Mouse (Mus musculus): Measurements from ENCODE around the gene Mapk7.

Mapk7 gene

DNA sequence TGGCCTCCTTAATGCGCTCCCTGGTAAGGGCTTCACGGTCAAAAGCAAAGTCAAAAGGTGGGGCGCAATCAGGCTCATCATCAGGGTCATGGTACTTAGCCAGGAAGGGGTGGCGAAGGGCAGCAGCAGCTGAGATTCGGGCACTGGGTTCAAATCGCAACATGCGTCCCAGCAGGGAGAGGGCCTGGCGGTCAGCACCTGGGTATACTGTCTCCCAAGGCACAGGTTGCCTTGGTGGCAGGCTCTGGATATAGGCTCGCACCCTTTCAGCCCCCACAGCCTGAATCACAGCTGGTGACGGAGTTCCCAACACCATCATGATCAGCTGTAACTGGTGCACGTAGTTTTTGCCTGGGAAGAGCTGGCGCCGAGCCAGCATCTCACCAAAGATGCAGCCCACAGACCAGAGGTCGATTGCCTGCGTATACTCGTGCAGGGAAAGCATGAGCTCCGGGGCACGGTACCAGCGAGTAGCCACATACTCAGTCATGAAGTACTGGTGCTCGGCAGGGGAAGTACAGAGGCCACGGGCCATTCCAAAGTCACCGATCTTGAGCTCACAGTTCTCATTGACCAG is 3.2 kb downstream of the Mapk7 start:
- no peak for DNase-seq (ENCODE audit: low spot score in 2 of 2)

GRCm38 (mm10) chr11:61489874-61490273 is 4.3 kb downstream of the Mapk7 start:
- DNase-seq (ENCODE audit: low spot score in 2 of 2), result no peak

DNA sequence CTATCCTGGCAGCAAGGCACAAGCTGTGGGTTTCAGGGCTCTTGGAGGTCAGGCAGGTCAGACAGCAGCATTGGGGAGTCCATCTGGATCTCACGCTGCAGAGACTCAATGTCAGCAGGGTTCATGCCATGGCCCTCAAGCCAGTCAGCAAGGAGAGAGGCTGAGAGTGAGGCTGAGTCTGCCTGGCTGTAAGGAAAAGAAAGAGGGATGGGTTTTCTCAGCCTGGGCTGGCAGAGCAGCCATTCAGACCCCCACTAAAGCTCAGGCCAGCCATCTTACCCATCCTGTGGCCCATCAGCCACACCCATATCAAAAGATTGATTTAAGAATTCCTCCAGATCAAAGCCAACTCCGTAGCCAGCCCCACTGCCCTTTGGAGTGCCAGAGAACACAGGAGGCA is 5.1 kb downstream of the Mapk7 start:
- no peak for DNase-seq (ENCODE audit: low spot score in 2 of 2)

GRCm38 (mm10) chr11:61487936-61488335 is 6.3 kb downstream of the Mapk7 start:
- DNase-seq (ENCODE audit: low spot score in 2 of 2), result no peak

DNA sequence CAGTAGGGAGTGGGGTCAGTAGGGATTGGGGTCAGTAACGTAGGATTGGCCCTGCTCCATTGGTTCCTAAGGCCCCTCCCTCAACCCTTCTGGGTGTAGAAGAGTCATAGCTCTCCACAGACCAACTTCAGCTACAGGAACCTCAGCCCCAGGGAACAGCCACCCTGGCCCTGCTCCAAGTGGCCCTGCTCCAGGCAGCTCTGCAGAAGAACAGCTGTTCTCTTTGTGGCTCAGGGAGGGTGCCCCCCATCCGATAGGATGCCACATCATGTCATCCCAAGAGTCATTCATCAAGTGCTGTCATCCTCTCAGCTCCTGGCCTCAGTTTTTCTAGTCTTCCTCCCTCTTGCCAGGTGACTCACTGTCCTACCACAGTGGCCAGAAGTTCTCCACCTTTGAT is 6.8 kb downstream of the Mapk7 start:
- DNase-seq (ENCODE audit: low spot score in 2 of 2), result no peak

GRCm38 (mm10) chr11:61486458-61487219 is 7.6 kb downstream of the Mapk7 start:
- DNase-seq (ENCODE audit: low spot score in 2 of 2), result no peak

- DNase-seq (ENCODE audit: low spot score in 2 of 2), result no peak
Measured at GRCm38 (mm10) chr11:61485541-61486457, 8.4 kb downstream of the Mapk7 start.

DNA sequence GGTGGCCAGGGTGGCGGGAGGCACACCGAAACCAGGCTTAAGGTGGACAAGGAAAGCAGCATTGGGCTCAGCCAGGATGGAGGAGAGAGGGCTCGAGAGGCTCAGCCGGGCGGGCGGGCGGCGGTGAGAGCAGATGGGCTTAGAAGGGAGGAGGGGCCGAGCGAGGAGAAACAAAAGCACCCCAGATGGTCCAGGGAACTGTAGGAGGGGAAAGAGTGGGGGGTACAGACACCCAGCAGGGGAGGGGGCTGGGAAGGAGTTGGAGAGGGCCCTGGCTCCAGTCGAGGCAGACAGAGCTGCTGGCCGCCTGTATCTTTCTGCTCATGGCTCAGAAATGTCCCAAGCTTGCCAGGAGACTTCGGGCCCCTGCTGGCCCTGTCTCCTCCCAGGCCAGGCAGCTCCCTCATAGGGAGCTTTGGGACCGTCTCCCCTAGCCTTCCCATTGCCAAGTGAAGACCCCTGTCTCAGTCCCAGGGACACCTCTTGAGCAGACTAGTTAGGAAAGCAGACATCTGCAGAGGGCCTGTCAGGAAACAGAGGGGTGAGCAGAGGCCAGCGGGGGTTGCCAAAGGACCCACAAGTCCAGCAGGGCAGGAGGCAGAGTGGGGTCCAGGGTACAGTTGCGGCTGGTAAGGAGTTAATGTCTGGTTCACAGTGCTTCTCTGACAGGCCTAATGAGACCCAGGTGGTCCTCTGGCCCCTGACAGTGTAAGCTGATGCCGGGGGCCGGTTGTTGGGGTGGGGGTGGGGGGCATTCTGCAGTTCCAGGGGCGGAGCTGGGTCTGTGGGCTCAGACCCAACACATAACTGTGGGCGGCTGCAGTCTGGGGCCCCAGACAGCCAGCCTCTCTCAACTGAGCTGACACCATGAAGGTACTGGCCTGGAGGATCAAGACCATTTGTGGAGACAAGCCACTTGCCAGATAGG is 9.3 kb downstream of the Mapk7 start, which contains the start of gene Mfap4:
Mfap4 (plus strand) TSS at position 819 of the 928 bp plus-strand sequence.
- no peak for DNase-seq (ENCODE audit: low spot score in 2 of 2)

- no peak for DNase-seq (ENCODE audit: low spot score in 2 of 2)
Measured at GRCm38 (mm10) chr11:61484256-61484612, 10.0 kb downstream of the Mapk7 start.

GRCm38 (mm10) chr11:61483226-61483845 is 10.9 kb downstream of the Mapk7 start:
- DNase-seq (ENCODE audit: low spot score in 2 of 2), result no peak

GRCm38 (mm10) chr11:61481239-61482090 is 12.7 kb downstream of the Mapk7 start:
- DNase-seq (ENCODE audit: low spot score in 2 of 2), result no peak

DNA sequence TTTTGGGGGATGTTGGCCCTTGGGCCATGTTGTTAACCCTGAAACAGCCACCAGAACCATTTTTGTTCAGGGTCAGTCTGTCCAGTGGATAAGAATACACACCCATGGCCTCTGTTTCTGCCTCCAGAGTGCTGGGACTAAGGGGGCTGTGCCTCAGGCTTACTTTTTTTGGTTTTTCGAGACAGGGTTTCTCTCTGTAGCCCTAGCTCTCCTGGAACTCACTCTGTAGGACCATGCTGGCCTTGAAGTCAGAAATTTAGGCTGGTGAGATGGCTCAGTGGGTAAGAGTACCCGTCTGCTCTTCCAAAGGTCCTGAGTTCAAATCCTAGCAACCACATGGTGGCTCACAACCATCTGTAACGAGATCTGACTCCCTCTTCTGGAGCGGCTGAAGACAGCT is 15.4 kb downstream of the Mapk7 start:
- no peak for DNase-seq (ENCODE audit: low spot score in 2 of 2)

GRCm38 (mm10) chr11:61477566-61478508 is 16.4 kb downstream of the Mapk7 start:
- DNase-seq (ENCODE audit: low spot score in 2 of 2), result no peak

DNA sequence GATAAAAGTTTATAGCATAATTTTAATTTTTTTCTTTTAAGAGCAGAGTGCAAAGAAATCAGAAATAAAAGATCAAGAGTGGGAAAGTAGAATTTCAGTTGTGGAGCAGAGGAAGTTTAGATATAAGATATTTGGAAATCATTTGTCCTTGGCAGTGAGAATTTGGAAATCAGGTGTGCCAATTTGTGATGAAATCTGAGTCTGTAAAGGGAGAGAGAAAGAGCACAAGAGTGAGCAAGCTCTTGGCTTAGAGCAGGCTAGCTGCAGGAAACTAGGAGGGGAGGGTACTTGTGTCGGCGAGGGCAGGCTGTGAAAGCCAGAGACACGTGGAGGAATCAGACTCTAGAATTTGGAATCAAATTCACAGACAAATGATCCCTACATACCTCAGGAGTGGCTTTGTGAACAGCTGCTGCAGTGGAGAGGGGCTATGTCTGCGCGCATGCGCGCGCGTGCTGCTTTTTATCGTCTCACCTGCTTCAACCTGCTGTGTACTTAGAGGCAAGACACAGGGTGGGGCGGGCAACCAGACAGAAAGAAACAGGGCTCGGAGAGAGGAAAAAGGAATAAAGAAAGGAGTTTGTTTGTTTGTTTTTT is 17.3 kb downstream of the Mapk7 start:
- no peak for DNase-seq (ENCODE audit: low spot score in 2 of 2)

- DNase-seq (ENCODE audit: low spot score in 2 of 2), result no peak
Measured at GRCm38 (mm10) chr11:61473630-61474029, 20.6 kb downstream of the Mapk7 start.

DNA sequence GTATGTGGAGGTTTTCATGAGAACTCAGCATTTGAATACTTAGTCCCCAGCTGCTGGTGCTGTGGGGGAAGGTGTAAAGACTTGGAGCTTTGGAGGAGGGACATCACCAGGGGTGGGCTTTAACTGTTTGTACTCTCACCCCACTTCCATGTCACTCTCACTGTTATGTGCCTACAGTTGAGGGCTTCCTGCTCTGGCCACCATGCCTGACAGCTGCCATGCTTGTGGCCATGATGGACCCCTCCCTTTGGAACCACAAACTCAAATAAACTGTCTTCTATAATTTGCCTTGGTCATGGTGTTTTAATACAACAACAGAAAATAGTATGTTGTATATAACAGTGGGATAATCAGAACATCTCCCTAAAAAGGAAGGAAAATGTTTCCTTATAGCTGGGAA is 23.3 kb downstream of the Mapk7 start:
- DNase-seq (ENCODE audit: low spot score in 2 of 2), result no peak

DNA sequence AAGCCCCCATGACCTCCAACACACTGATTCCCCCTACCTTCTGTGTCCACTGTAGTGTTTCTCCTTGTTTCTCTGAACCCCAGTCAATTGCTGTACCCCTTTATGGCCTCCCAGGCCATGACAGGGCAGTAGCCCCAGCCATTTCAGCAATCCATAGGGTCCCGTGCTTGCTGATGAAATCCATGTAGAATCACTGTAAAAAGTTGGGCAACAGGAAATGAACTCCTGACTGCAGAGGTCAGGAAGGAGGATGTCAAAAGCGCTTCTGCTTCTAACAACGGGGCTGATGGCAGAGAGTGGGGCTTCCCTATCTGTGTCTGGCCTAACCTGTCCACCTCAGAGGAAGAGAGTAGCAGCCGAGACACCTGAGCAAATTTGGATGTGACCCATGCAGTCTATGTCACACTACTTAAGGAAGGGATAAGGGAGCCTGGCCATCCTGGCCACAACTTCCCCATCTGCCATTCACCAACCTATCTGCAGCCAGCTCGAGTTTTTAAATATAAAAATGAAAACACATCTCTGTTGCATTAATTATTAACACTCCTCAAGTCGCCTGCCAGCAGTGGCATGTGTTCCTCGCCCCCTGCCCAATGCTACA is 24.8 kb downstream of the Mapk7 start:
- DNase-seq (ENCODE audit: low spot score in 2 of 2), result no peak

DNA sequence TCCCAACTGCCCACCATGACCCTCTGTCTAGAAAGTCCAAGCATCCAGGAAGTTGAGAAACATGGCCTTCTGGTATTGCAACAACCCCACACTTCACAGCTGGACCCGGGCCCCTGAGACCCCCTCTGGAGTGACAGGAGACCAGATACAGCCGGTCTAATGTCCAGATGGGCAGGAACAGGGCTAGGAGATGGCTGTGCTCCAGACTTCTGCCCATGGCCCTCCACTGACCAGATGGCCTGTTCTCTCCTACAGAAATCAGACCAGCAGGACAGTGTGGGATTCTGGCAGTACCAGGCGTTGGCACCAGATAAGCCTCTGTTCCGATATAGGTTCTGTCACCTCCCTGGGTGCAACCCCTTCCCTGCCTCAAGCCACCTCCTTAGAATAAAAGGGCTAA is 25.7 kb downstream of the Mapk7 start:
- no peak for DNase-seq (ENCODE audit: low spot score in 2 of 2)

All from frontal cortex, postnatal 25 days (tissue).